8 mouse cellular contexts compared by ENCODE assay signal in genomic region chrX:61722281-61723028, GRCm38 (mm10). TPM values are rescaled to one million over a fixed set of nuclear protein-coding genes. Genes with fewer than 3 reads are reported as not detected.
DNase-seq lines count a peak whose midpoint lies in the region; ATAC-seq lines count a peak whose summit lies in the region.

No protein-coding gene starts in this region.

- no peaks in the 10 kb centered on the region; the same call in 1 of the 2 replicates for H3K4me1 ChIP-seq in heart, embryonic 15.5 days (replicated peaks)
- H3K4me1 ChIP-seq in liver, embryonic 11.5 days (replicated peaks; ENCODE audit: control insufficient read depth, insufficient read depth, low read length) = no peaks in the 10 kb centered on the region

- H3K4me2 ChIP-seq in heart, embryonic 15.5 days = peak overlapping the region; percentile 58
- peak overlapping the region; percentile 56 for H3K4me2 ChIP-seq in liver, embryonic 11.5 days

- H3K9me3 ChIP-seq in heart, embryonic 15.5 days (replicated peaks) = no peaks in the 10 kb centered on the region
- no peaks in the 10 kb centered on the region for H3K9me3 ChIP-seq in liver, embryonic 11.5 days (ENCODE audit: control insufficient read depth, low read length)

- no peak overlapping the region for H3K27ac ChIP-seq in heart, embryonic 15.5 days
- peak overlapping the region; percentile 7; the same call in 1 of the 2 replicates for H3K27ac ChIP-seq in liver, embryonic 11.5 days (ENCODE audit: low read depth, low read length)

- no peak overlapping the region for H3K9ac ChIP-seq in heart, embryonic 15.5 days
- no peak overlapping the region for H3K9ac ChIP-seq in liver, embryonic 11.5 days (ENCODE audit: low read depth, low read length)

- no peak for ATAC-seq in heart, embryonic 15.5 days (replicated peaks; ENCODE audit: insufficient number of reproducible peaks, insufficient read depth, low FRiP score, low read depth)
- peak; percentile 68 for ATAC-seq in liver, embryonic 11.5 days (replicated peaks; ENCODE audit: low FRiP score)

- peak overlapping the region; percentile 37 for H3K4me3 ChIP-seq in heart, embryonic 15.5 days
- H3K4me3 ChIP-seq in liver, embryonic 11.5 days (ENCODE audit: low read depth, low read length) = 0 out of 2 replicates have a peak overlapping the region, but pooled peaks have one; percentile 8

- H3K27me3 ChIP-seq in heart, embryonic 15.5 days = no peaks in the 10 kb centered on the region
- no peaks in the 10 kb centered on the region for H3K27me3 ChIP-seq in liver, embryonic 11.5 days (replicated peaks; ENCODE audit: control insufficient read depth, insufficient read depth, low read length)

- 14% methylated on average over 12 of the region's 12 CpGs for WGBS in heart, embryonic 15.5 days
- WGBS in liver, embryonic 11.5 days = 23% methylated on average over 12 of the region's 12 CpGs

- DNase-seq in right cerebral cortex, postnatal 10 days (ENCODE audit: low spot score in 2 of 2) = peak; percentile 44 to 56
- no peak for DNase-seq in right cerebral cortex, postnatal 25 days
- DNase-seq in cerebellum, adult 9-11 months = peak; percentile 86
- peak; percentile 37 for DNase-seq in liver, embryonic 11.5 days (ENCODE audit: low spot score)
- peak; percentile 5 for DNase-seq in retina, embryonic 14.5 days (ENCODE audit: low spot score)
- DNase-seq in kidney, postnatal 36 days = no peak
- no peak for DNase-seq in adrenal gland, postnatal 10 days

- no peaks in the 10 kb centered on the region for H3K36me3 ChIP-seq in heart, embryonic 15.5 days
- H3K36me3 ChIP-seq in liver, embryonic 11.5 days (ENCODE audit: control insufficient read depth, insufficient read depth, low read length) = no peaks in the 10 kb centered on the region

RNA-seq across cellular contexts. Expression of gene Ldoc1, which starts 13.2 kb away (rescaled TPM):
- 0.24 TPM in 1 of 2 replicates, not detected in the other for polyA plus RNA-seq in heart, embryonic 15.5 days (2015; fragmentation: Nextera tagmentation; extraction: Ambion mirVana)
- polyA plus RNA-seq in liver, embryonic 11.5 days (2014; fragmentation: Nextera tagmentation; extraction: Ambion mirVana) = 0.16 and 0.56 TPM in 2 replicates
- 1 to 10 TPM; 1.0 to 2.0 TPM for total RNA-seq in adrenal gland, postnatal 10 days (2021)

Comparison
In these comparisons a context has a peak if more than half of its experiments do, and no peak if none do; other contexts are left out.
1. DNase-seq: peak in right cerebral cortex, postnatal 10 days (2 of 2), cerebellum, adult 9-11 months (single experiment), liver, embryonic 11.5 days (single experiment) and retina, embryonic 14.5 days (single experiment); none in right cerebral cortex, postnatal 25 days (single experiment), kidney, postnatal 36 days (0 of 2) and adrenal gland, postnatal 10 days (single experiment).